In the genomic region with DNA sequence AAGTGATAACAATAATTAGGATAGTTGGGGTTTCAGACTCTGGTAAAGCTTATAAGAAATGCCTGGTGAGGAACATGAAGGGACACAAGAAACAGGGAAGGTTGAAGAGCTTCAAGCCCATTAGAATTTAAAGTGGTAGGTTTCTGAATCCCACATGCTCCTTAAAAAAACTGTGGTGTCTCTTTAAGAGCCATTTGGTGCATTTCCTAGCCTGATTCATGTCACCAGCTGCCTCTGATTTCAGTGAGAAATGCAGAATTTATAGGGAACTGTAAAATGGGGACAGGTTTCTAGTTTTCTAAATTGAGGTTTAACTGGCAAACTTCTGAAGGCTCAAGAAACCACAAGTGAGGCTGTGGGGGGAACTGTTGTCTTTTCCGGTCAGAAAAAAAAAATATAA, we compare ENCODE assay signal across 8 mouse cellular contexts. TPM values are rescaled to one million over a fixed set of nuclear protein-coding genes. Genes with fewer than 3 reads are reported as not detected.
A peak's percentile ranks its signal among the peaks of the same experiment; 100 is the strongest.
DNase-seq lines count a peak whose midpoint lies in the region; ATAC-seq lines count a peak whose summit lies in the region.
"Had no signal": no experiment of that assay in that cellular context is flagged by ENCODE, and none has a peak within 500 bp of the region (broad histone marks: within the 10 kb centered on the region; RNA-seq: fewer than 3 reads in every experiment).

No protein-coding gene starts in this region.

- H3K4me2 ChIP-seq in lung, embryonic 15.5 days, result peak overlapping the region; percentile 60
- peak overlapping the region; percentile 71 for H3K4me2 ChIP-seq in forebrain, embryonic 15.5 days (replicated peaks)
- peak overlapping the region; percentile 70 for H3K4me2 ChIP-seq in limb, embryonic 13.5 days (replicated peaks)
- H3K4me2 ChIP-seq in stomach, embryonic 15.5 days, result peak overlapping the region; percentile 49

- no peak for DNase-seq in lung, postnatal 4 days
- DNase-seq in ovary, adult 18-20 months (ENCODE audit: low spot score), result no peak
- DNase-seq: right cerebral cortex, postnatal 14 days had no signal

- H3K27me3 ChIP-seq in lung, embryonic 15.5 days, result no peaks in the 10 kb centered on the region
- no peaks in the 10 kb centered on the region for H3K27me3 ChIP-seq in forebrain, embryonic 15.5 days
- H3K27me3 ChIP-seq in limb, embryonic 13.5 days, result 0 out of 2 replicates have a peak, but pooled peaks cover 8% of the 10 kb centered on the region
- H3K27me3 ChIP-seq in stomach, embryonic 15.5 days (replicated peaks), result no peaks in the 10 kb centered on the region

- no peaks in the 10 kb centered on the region for H3K9me3 ChIP-seq in lung, embryonic 15.5 days
- no peaks in the 10 kb centered on the region for H3K9me3 ChIP-seq in forebrain, embryonic 15.5 days
- H3K9me3 ChIP-seq in limb, embryonic 13.5 days, result no peaks in the 10 kb centered on the region
- no peaks in the 10 kb centered on the region for H3K9me3 ChIP-seq in stomach, embryonic 15.5 days

- no peaks in the 10 kb centered on the region for H3K36me3 ChIP-seq in lung, embryonic 15.5 days
- H3K36me3 ChIP-seq in forebrain, embryonic 15.5 days, result no peaks in the 10 kb centered on the region
- no peaks in the 10 kb centered on the region for H3K36me3 ChIP-seq in limb, embryonic 13.5 days
- H3K36me3 ChIP-seq in stomach, embryonic 15.5 days, result no peaks in the 10 kb centered on the region

- no peak overlapping the region for H3K9ac ChIP-seq in lung, embryonic 15.5 days
- H3K9ac ChIP-seq in forebrain, embryonic 15.5 days (replicated peaks), result peak overlapping the region; percentile 79
- no peak overlapping the region for H3K9ac ChIP-seq in limb, embryonic 13.5 days
- H3K9ac ChIP-seq in stomach, embryonic 15.5 days, result no peak overlapping the region

- H3K4me1 ChIP-seq in lung, embryonic 15.5 days, result peaks cover 69% of the 10 kb centered on the region
- peaks cover 75% of the 10 kb centered on the region for H3K4me1 ChIP-seq in forebrain, embryonic 15.5 days
- H3K4me1 ChIP-seq in limb, embryonic 13.5 days, result peaks cover 81% of the 10 kb centered on the region
- peaks cover 4% of the 10 kb centered on the region; the same call in 1 of the 2 replicates for H3K4me1 ChIP-seq in stomach, embryonic 15.5 days

- no peak for ATAC-seq in lung, embryonic 15.5 days (ENCODE audit: borderline replicate concordance, extremely low read depth, low FRiP score, low TSS enrichment)
- ATAC-seq in forebrain, embryonic 15.5 days (replicated peaks), result no peak
- no peak for ATAC-seq in limb, embryonic 13.5 days (ENCODE audit: low FRiP score, low read depth)
- no peak for ATAC-seq in stomach, embryonic 15.5 days (ENCODE audit: insufficient read depth, low FRiP score, low read depth)
- no peak for ATAC-seq in megakaryocyte-erythroid progenitor cell, adult 5-6 weeks (replicated peaks; ENCODE audit: low FRiP score, low TSS enrichment, poor library complexity, severe bottlenecking)

- WGBS in lung, embryonic 15.5 days, result 0% methylated on average over 1 of the region's 1 CpGs
- WGBS in forebrain, embryonic 15.5 days, result 3% methylated on average over 1 of the region's 1 CpGs
- WGBS in limb, embryonic 13.5 days, result 0% methylated on average over 1 of the region's 1 CpGs
- 13% methylated on average over 1 of the region's 1 CpGs for WGBS in stomach, embryonic 15.5 days

- H3K27ac ChIP-seq in lung, embryonic 15.5 days, result no peak overlapping the region
- peak overlapping the region; percentile 98 for H3K27ac ChIP-seq in forebrain, embryonic 15.5 days (replicated peaks)
- H3K27ac ChIP-seq in limb, embryonic 13.5 days, result no peak overlapping the region; the same call in 1 of the 2 replicates
- no peak overlapping the region for H3K27ac ChIP-seq in stomach, embryonic 15.5 days

- H3K4me3 ChIP-seq in lung, embryonic 15.5 days, result peak overlapping the region; percentile 26
- peak overlapping the region; percentile 70 for H3K4me3 ChIP-seq in forebrain, embryonic 15.5 days
- peak overlapping the region; percentile 41 for H3K4me3 ChIP-seq in limb, embryonic 13.5 days
- peak overlapping the region; percentile 20; the same call in 1 of the 2 replicates for H3K4me3 ChIP-seq in stomach, embryonic 15.5 days (replicated peaks)

RNA-seq across cellular contexts. Expression of gene Rtp4, which starts 0.3 kb away (rescaled TPM):
- 10.1 and 10.4 TPM in 2 replicates for polyA plus RNA-seq in lung, embryonic 15.5 days (2015; fragmentation: Nextera tagmentation; extraction: Ambion mirVana)
- polyA plus RNA-seq in forebrain, embryonic 15.5 days (2015; fragmentation: Nextera tagmentation; extraction: Ambion mirVana), result 3.8 and 5.5 TPM in 2 replicates
- 5.1 and 6.0 TPM in 2 replicates for polyA plus RNA-seq in limb, embryonic 13.5 days (2015; fragmentation: Nextera tagmentation; extraction: Ambion mirVana)
- 6.4 and 7.7 TPM in 2 replicates for polyA plus RNA-seq in stomach, embryonic 15.5 days (2015; fragmentation: Nextera tagmentation; extraction: Ambion mirVana)
- 5.1 and 6.8 TPM in 2 replicates for total RNA-seq in megakaryocyte-erythroid progenitor cell, adult 5-6 weeks (2014; fragmentation: Nextera tagmentation)
- total RNA-seq in megakaryocyte-erythroid progenitor cell, adult 5-6 weeks (2017), result 3.2 and 18.7 TPM in 2 replicates

RNA-seq across cellular contexts. Expression of gene Masp1, which starts 0.8 kb away (rescaled TPM):
- polyA plus RNA-seq in lung, embryonic 15.5 days (2015; fragmentation: Nextera tagmentation; extraction: Ambion mirVana), result 2.8 and 3.6 TPM in 2 replicates
- 50.5 and 54.1 TPM in 2 replicates for polyA plus RNA-seq in forebrain, embryonic 15.5 days (2015; fragmentation: Nextera tagmentation; extraction: Ambion mirVana)
- polyA plus RNA-seq in limb, embryonic 13.5 days (2015; fragmentation: Nextera tagmentation; extraction: Ambion mirVana), result 8.1 and 8.8 TPM in 2 replicates
- polyA plus RNA-seq in stomach, embryonic 15.5 days (2015; fragmentation: Nextera tagmentation; extraction: Ambion mirVana), result 1.5 and 3.0 TPM in 2 replicates
- not detected in 2 replicates for total RNA-seq in megakaryocyte-erythroid progenitor cell, adult 5-6 weeks (2014; fragmentation: Nextera tagmentation)
- total RNA-seq in megakaryocyte-erythroid progenitor cell, adult 5-6 weeks (2017), result not detected in 2 replicates

Comparison
In these comparisons a context has a peak if more than half of its experiments do, and no peak if none do; other contexts are left out.
1. H3K4me3 ChIP-seq: peak in every context shown above with its lines; median percentile 70 in forebrain, embryonic 15.5 days; 41 in limb, embryonic 13.5 days; 26 in lung, embryonic 15.5 days; 20 in stomach, embryonic 15.5 days.